Mouse (Mus musculus) layer of hippocampus, adult 2 months (tissue): ENCODE results near the gene Defb41. TPM values are rescaled to one million over a fixed set of nuclear protein-coding genes. Genes with fewer than 3 reads are reported as not detected.
"Not testable (repeated sequence)": the region's sequence is repeated elsewhere in the genome, so short reads cannot be mapped to it uniquely, and the experiment has no call there.

ENCODE experiments used
- DNase-seq, 2 experiments: peaks; one replicate each; pipeline ENCODE4 v3.0.0; 2022; ENCODE audit warnings: low spot score in 2 of 2
- H3K27ac ChIP-seq: fragments of 200-600 bp; 2 replicates; pipeline ENCODE4 v1.8.1; 2022
- H3K4me3 ChIP-seq: fragments of 200-600 bp; 2 replicates; pipeline ENCODE4 v1.8.1; 2022; ENCODE audit warnings: mild to moderate bottlenecking
- CTCF ChIP-seq: fragments of 200-600 bp; conservative IDR thresholded peaks from 2 replicates; pipeline ENCODE4 v1.8.1; 2022; ENCODE audit warnings: antibody characterized with exemption, mild to moderate bottlenecking, moderate library complexity
- long read RNA-seq, 2 experiments: library from polyadenylated mRNA; stranded (forward); transcript quantifications; one replicate each; pipeline ENCODE4 v2.0.0; 2021; ENCODE audit warnings: borderline mapping rate in 2 of 2
- total RNA-seq, 2 experiments: library from RNA; stranded (reverse); gene quantifications; 2 replicates each; pipeline ENCODE4 v1.2.3; 2021

Gene Defb41
- total RNA-seq, result not detected
- long read RNA-seq, experiment 1, partial matches to known transcripts, result 0 of 1 reads
- long read RNA-seq, experiment 1, other reads (novel, unspliced or antisense), result 1 of 1 reads
- long read RNA-seq, experiment 2, partial matches to known transcripts, result 0 of 1 reads
- long read RNA-seq, experiment 2, other reads (novel, unspliced or antisense), result 1 of 1 reads

- Histone ChIP-seq H3K4me3 (no peak within 1 kb of the TSS), H3K27ac (no peak within 1 kb of the TSS)
- DNase-seq, result no peak
- TF ChIP-seq CTCF, result no peak
Measured at GRCm38 (mm10) chr1:18265038-18265437, at the start of gene Defb41. Gene Defb41 (minus strand): TSS chr1:18265138.

- no peak for DNase-seq
- no peak overlapping the region for H3K4me3 ChIP-seq
- no peak for TF ChIP-seq CTCF
- H3K27ac ChIP-seq, result no peak overlapping the region
Measured at GRCm38 (mm10) chr1:18308474-18308829, 43.5 kb upstream of the Defb41 start.

- no peak overlapping the region for H3K27ac ChIP-seq
Measured at GRCm38 (mm10) chr1:18307545-18308473, 42.9 kb upstream of the Defb41 start.

GRCm38 (mm10) chr1:18292515-18292914 is 27.6 kb upstream of the Defb41 start:
- peak in 1 of 2 experiments; percentile 7 for DNase-seq
- Histone ChIP-seq H3K4me3 (no peak overlapping the region), H3K27ac (no peak overlapping the region)
- no peak for TF ChIP-seq CTCF

More at GRCm38 (mm10) chr1:18307545-18308473, 42.9 kb upstream of the Defb41 start:
- no peak for DNase-seq
- no peak overlapping the region for H3K4me3 ChIP-seq
- no peak for TF ChIP-seq CTCF

GRCm38 (mm10) chr1:18288860-18289259 is 23.9 kb upstream of the Defb41 start:
- no peak overlapping the region for H3K4me3 ChIP-seq
- DNase-seq, result peak in 1 of 2 experiments; percentile 15
- peak; percentile 74 for TF ChIP-seq CTCF
- no peak overlapping the region for H3K27ac ChIP-seq

- H3K27ac ChIP-seq, result no peak overlapping the region
- H3K4me3 ChIP-seq, result no peak overlapping the region
- no peak for TF ChIP-seq CTCF
- DNase-seq, result no peak
Measured at GRCm38 (mm10) chr1:18287371-18287770, 22.4 kb upstream of the Defb41 start.

GRCm38 (mm10) chr1:18271095-18271494 is 6.2 kb upstream of the Defb41 start:
- Histone ChIP-seq H3K27ac (no peak overlapping the region), H3K4me3 (no peak overlapping the region)
- no peak for TF ChIP-seq CTCF
- DNase-seq, result no peak

- H3K4me3 ChIP-seq, result no peak overlapping the region
- TF ChIP-seq CTCF, result no peak
- no peak overlapping the region for H3K27ac ChIP-seq
- DNase-seq, result no peak
Measured at GRCm38 (mm10) chr1:18268845-18269244, 3.9 kb upstream of the Defb41 start.

- not testable (repeated sequence) for DNase-seq
Measured at GRCm38 (mm10) chr1:18245801-18246580, 18.9 kb downstream of the Defb41 start.

GRCm38 (mm10) chr1:18237343-18237742 is 27.6 kb downstream of the Defb41 start, which contains the start of gene Defb18:
Gene Defb18 (minus strand): TSS chr1:18237443.
- TF ChIP-seq CTCF, result no peak
- H3K4me3 ChIP-seq, result no peak within 1 kb of the TSS
- DNase-seq, result no peak
- no peak within 1 kb of the TSS for H3K27ac ChIP-seq

More at GRCm38 (mm10) chr1:18245801-18246580, 18.9 kb downstream of the Defb41 start:
- not testable (repeated sequence) for H3K27ac ChIP-seq, H3K4me3 ChIP-seq

- H3K4me3 ChIP-seq, result no peak overlapping the region
- no peak for DNase-seq
- no peak for TF ChIP-seq CTCF
- H3K27ac ChIP-seq, result no peak overlapping the region
Measured at GRCm38 (mm10) chr1:18223385-18223945, 41.5 kb downstream of the Defb41 start.

Other genes starting within 250 kb of the Defb41 start
- not detected for gene Crisp4, start 119.2 kb downstream of the Defb41 start, total RNA-seq
- not detected for gene Defb18, start 27.7 kb downstream of the Defb41 start, total RNA-seq